Mouse (Mus musculus) liver, adult 2 months (tissue): ENCODE measurements around the gene Aff3. TPM values are rescaled to one million over a fixed set of nuclear protein-coding genes. Genes with fewer than 3 reads are reported as not detected.
"Not testable (repeated sequence)": the region's sequence is repeated elsewhere in the genome, so short reads cannot be mapped to it uniquely, and the experiment has no call there.

Experiments used
- DNase-seq: peaks from one replicate; pipeline ENCODE4 v3.0.0-alpha.2; 2011; ENCODE audit warnings: low read depth, low spot score; ENCODE audit errors: extremely low read depth
- H3K27ac ChIP-seq: fragments of 200-500 bp; replicated peaks from 2 replicates; pipeline ENCODE4 v1.5.1; 2012; ENCODE audit warnings: low read depth, mild to moderate bottlenecking, control low read depth, inconsistent platforms, low read length; ENCODE audit not compliant: insufficient read depth
- H3K27me3 ChIP-seq: fragments of 200-500 bp; 2 replicates; pipeline ENCODE4 v1.6.1; 2012; ENCODE audit warnings: mild to moderate bottlenecking, moderate library complexity, low read length, inconsistent platforms; ENCODE audit not compliant: control insufficient read depth, insufficient read depth
- H3K36me3 ChIP-seq: fragments of 200-500 bp; 2 replicates; pipeline ENCODE4 v1.6.1; 2012; ENCODE audit warnings: low read length, inconsistent platforms; ENCODE audit not compliant: control insufficient read depth, insufficient read depth
- H3K4me1 ChIP-seq: fragments of 200-500 bp; 2 replicates; pipeline ENCODE4 v1.6.1; 2011; ENCODE audit warnings: low read length; ENCODE audit not compliant: control insufficient read depth, insufficient read depth
- H3K4me3 ChIP-seq: fragments of 200-500 bp; 2 replicates; pipeline ENCODE4 v1.5.1; 2011; ENCODE audit warnings: low read depth, mild to moderate bottlenecking, control low read depth, low read length, moderate library complexity; ENCODE audit not compliant: insufficient read depth
- H3K79me2 ChIP-seq: fragments of 200-500 bp; 2 replicates; pipeline ENCODE4 v1.6.1; 2012; ENCODE audit warnings: inconsistent platforms, mild to moderate bottlenecking, low read length, moderate library complexity; ENCODE audit not compliant: control insufficient read depth, insufficient read depth
- H3K9ac ChIP-seq: fragments of 200-500 bp; 2 replicates; pipeline ENCODE4 v1.6.1; 2012; ENCODE audit warnings: low read depth, mild to moderate bottlenecking, control low read depth, inconsistent platforms, low read length
- CTCF ChIP-seq: fragments of 200-500 bp; IDR thresholded peaks from 2 replicates; pipeline ENCODE4 v1.5.1; 2011; ENCODE audit warnings: low read depth, low read length, control low read depth
- POLR2A ChIP-seq: fragments of 200-500 bp; IDR thresholded peaks from 2 replicates; pipeline ENCODE4 v1.6.1; 2011; ENCODE audit warnings: low read length, control low read depth; ENCODE audit not compliant: insufficient read depth; ENCODE audit errors: extremely low read depth
- WGBS: fragments of 180-500 bp; shearing (Covaris S2); methylation state at CpG from one replicate; pipeline ENCODE4 v1.1.7; 2018; 5-methylcytosine and 5-hydroxymethylcytosine counted together
- polyA plus RNA-seq: library from polyadenylated mRNA; depleted of rRNA; stranded (reverse); fragments of >200 nt; gene quantifications from 2 replicates; pipeline ENCODE4 v1.2.3, GENCODE M21; 2012
- total RNA-seq: library from RNA; depleted of rRNA; stranded (reverse); fragments of >200 nt; gene quantifications from 2 replicates; pipeline ENCODE4 v1.2.3, GENCODE M21; 2014

The Aff3 gene
- total and polyA plus RNA-seq, 2 experiments, result 0.18 to 0.28 TPM

- 84% methylated on average over 4 of the region's 4 CpGs for WGBS
- TF ChIP-seq CTCF, result no peak
- no peak for TF ChIP-seq POLR2A
- DNase-seq, result no peak
- Histone ChIP-seq H3K4me3 (no peak overlapping the region), H3K79me2 (no peaks in the 10 kb centered on the region), H3K27ac (no peak overlapping the region), H3K27me3 (0 out of 2 replicates have a peak, but pooled peaks cover 2% of the 10 kb centered on the region), H3K9ac (no peak overlapping the region), H3K4me1 (no peaks in the 10 kb centered on the region), H3K36me3 (no peaks in the 10 kb centered on the region)
Observed at GRCm38 (mm10) chr1:38438447-38438846, 226.3 kb downstream of the Aff3 start.

- no peak overlapping the region for H3K27ac ChIP-seq
- no peaks in the 10 kb centered on the region for H3K36me3 ChIP-seq
- no peak overlapping the region for H3K9ac ChIP-seq
- no peak overlapping the region for H3K4me3 ChIP-seq
- 77% methylated on average over 4 of the region's 4 CpGs for WGBS
- no peak for DNase-seq
- H3K4me1 ChIP-seq, result no peaks in the 10 kb centered on the region
- H3K27me3 ChIP-seq, result 0 out of 2 replicates have a peak, but pooled peaks cover 2% of the 10 kb centered on the region
- H3K79me2 ChIP-seq, result no peaks in the 10 kb centered on the region
- TF ChIP-seq POLR2A, result no peak
Observed at GRCm38 (mm10) chr1:38437671-38438070, 227.1 kb downstream of the Aff3 start.

GRCm38 (mm10) chr1:38436471-38437340, 228.0 kb downstream of the Aff3 start:
- Histone ChIP-seq H3K4me1 (no peaks in the 10 kb centered on the region), H3K9ac (no peak overlapping the region), H3K79me2 (no peaks in the 10 kb centered on the region), H3K36me3 (no peaks in the 10 kb centered on the region), H3K4me3 (no peak overlapping the region), H3K27ac (no peak overlapping the region), H3K27me3 (no peaks in the 10 kb centered on the region)
- no peak for TF ChIP-seq POLR2A
- TF ChIP-seq CTCF, result no peak
- 81% methylated on average over 12 of the region's 12 CpGs for WGBS
- no peak for DNase-seq

- not testable (repeated sequence) for H3K79me2 ChIP-seq, H3K9ac ChIP-seq
- 89% methylated on average over 12 of the region's 12 CpGs for WGBS
Observed at GRCm38 (mm10) chr1:38430311-38430710, 234.4 kb downstream of the Aff3 start.

GRCm38 (mm10) chr1:38428708-38429683, 235.8 kb downstream of the Aff3 start:
- H3K36me3 ChIP-seq, result no peaks in the 10 kb centered on the region

More at GRCm38 (mm10) chr1:38430311-38430710, 234.4 kb downstream of the Aff3 start:
- H3K36me3 ChIP-seq, H3K4me1 ChIP-seq, DNase-seq, H3K27me3 ChIP-seq, H3K4me3 ChIP-seq, H3K27ac ChIP-seq: not testable (repeated sequence)

More at GRCm38 (mm10) chr1:38428708-38429683, 235.8 kb downstream of the Aff3 start:
- H3K79me2 ChIP-seq, result no peaks in the 10 kb centered on the region
- no peak for DNase-seq
- TF ChIP-seq CTCF (no peak), POLR2A (no peak)
- no peak overlapping the region for H3K27ac ChIP-seq
- no peaks in the 10 kb centered on the region for H3K27me3 ChIP-seq
- H3K9ac ChIP-seq, result no peak overlapping the region
- H3K4me3 ChIP-seq, result no peak overlapping the region
- H3K4me1 ChIP-seq, result no peaks in the 10 kb centered on the region
- WGBS, result 67% methylated on average over 13 of the region's 13 CpGs
